Mouse (Mus musculus) thymus, adult 2 months (tissue): ENCODE results near the gene Lingo4. TPM values are rescaled to one million over a fixed set of nuclear protein-coding genes. Genes with fewer than 3 reads are reported as not detected.

ENCODE experiments used
- DNase-seq: peaks from one replicate; pipeline ENCODE4 v3.0.0; 2021
- H3K27ac ChIP-seq: fragments of 200-500 bp; 2 replicates; pipeline ENCODE4 v1.5.1; 2012; ENCODE audit warnings: low read length, control low read depth; ENCODE audit not compliant: control insufficient read depth, insufficient read depth
- H3K27me3 ChIP-seq: fragments of 200-500 bp; 2 replicates; pipeline ENCODE4 v1.6.1; 2012; ENCODE audit warnings: mild to moderate bottlenecking, low read length, moderate library complexity, mixed read lengths; ENCODE audit not compliant: control insufficient read depth, insufficient read depth
- H3K36me3 ChIP-seq: fragments of 200-500 bp; 2 replicates; pipeline ENCODE4 v1.6.1; 2012; ENCODE audit warnings: mild to moderate bottlenecking, low read length, moderate library complexity; ENCODE audit not compliant: control insufficient read depth, insufficient read depth
- H3K4me1 ChIP-seq: fragments of 200-500 bp; replicated peaks from 2 replicates; pipeline ENCODE4 v1.6.1; 2012; ENCODE audit warnings: low read length; ENCODE audit not compliant: control insufficient read depth, insufficient read depth
- H3K4me3 ChIP-seq: fragments of 200-500 bp; 2 replicates; pipeline ENCODE4 v1.5.1; 2012; ENCODE audit warnings: mild to moderate bottlenecking, low read length, control low read depth, moderate library complexity; ENCODE audit not compliant: control insufficient read depth, insufficient read depth
- CTCF ChIP-seq: fragments of 200-500 bp; IDR thresholded peaks from 2 replicates; pipeline ENCODE4 v1.5.1; 2012; ENCODE audit warnings: mild to moderate bottlenecking, control low read depth, low read length, moderate library complexity, borderline replicate concordance; ENCODE audit not compliant: control insufficient read depth, poor library complexity, insufficient read depth; ENCODE audit errors: extremely low read depth
- POLR2A ChIP-seq: fragments of 200-500 bp; IDR thresholded peaks from 2 replicates; pipeline ENCODE4 v1.6.1; 2012; ENCODE audit warnings: mild to moderate bottlenecking, low read length, control low read depth, moderate library complexity; ENCODE audit not compliant: control insufficient read depth, poor library complexity, insufficient read depth; ENCODE audit errors: extremely low read depth
- WGBS: fragments of 180-500 bp; shearing (Covaris S2); methylation state at CpG from one replicate; pipeline ENCODE4 v1.1.7; 2018; 5-methylcytosine and 5-hydroxymethylcytosine counted together
- polyA plus RNA-seq: library from polyadenylated mRNA; depleted of rRNA; stranded (reverse); fragments of >200 nt; gene quantifications from 2 replicates; pipeline ENCODE4 v1.2.3, GENCODE M21; 2012

Lingo4 gene
- polyA plus RNA-seq, 1 experiment, result 6.0 TPM

DNA sequence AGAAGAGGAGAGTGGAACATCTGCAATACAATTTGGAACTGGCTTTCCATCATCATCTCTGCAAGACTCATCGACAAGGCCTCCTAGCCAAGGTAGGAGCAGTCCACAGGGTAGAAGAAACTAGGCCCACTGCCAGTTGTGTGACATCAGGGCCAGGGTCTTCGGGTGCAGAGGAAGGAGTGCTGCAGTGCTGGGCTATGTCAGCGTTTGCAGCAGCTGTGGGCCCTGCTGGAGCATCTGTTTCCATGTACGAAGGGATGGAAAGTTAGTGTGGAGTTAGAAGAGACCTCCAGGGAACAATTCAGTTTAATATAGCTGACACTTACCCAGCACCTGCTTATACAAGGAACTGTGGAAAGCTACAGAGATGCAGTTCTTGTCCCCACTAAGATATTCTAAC is 5.3 kb upstream of the Lingo4 start:
- no peak overlapping the region for H3K4me3 ChIP-seq
- DNase-seq, result peak; percentile 0
- WGBS, result 90% methylated on average over 4 of the region's 4 CpGs
- TF ChIP-seq CTCF (no peak), POLR2A (no peak)
- peaks cover 34% of the 10 kb centered on the region for H3K4me1 ChIP-seq
- peaks cover 84% of the 10 kb centered on the region for H3K36me3 ChIP-seq
- no peak overlapping the region for H3K27ac ChIP-seq
- H3K27me3 ChIP-seq, result no peaks in the 10 kb centered on the region

GRCm38 (mm10) chr3:94396336-94396735 is 2.0 kb upstream of the Lingo4 start:
- peaks cover 52% of the 10 kb centered on the region for H3K36me3 ChIP-seq
- no peak overlapping the region for H3K4me3 ChIP-seq
- no peak overlapping the region for H3K27ac ChIP-seq
- WGBS, result 94% methylated on average over 1 of the region's 1 CpGs
- DNase-seq, result no peak
- peaks cover 27% of the 10 kb centered on the region for H3K4me1 ChIP-seq
- TF ChIP-seq POLR2A (no peak), CTCF (no peak)
- H3K27me3 ChIP-seq, result no peaks in the 10 kb centered on the region

DNA sequence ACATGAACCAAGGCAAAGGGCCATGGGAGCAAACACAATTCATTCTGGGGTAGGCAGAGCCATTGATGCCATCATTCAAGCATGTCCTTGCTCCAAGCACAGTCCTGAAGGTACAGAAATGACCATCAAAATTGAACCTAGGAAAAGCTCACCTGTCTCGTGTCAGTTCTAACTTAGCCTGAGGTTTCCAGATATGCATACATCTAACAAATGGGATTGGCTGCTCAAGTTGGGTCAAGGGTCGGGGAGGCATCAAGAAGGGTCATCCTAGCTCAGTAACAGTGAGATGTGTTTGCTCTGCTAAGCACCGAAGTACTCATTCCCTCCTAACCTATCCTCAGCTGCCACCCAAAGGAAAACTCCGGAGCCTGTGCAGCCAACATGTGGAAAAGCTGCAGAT is 1.5 kb upstream of the Lingo4 start:
- WGBS, result 93% methylated on average over 4 of the region's 4 CpGs
- Histone ChIP-seq H3K36me3 (peaks cover 47% of the 10 kb centered on the region), H3K4me3 (no peak overlapping the region), H3K27ac (no peak overlapping the region), H3K4me1 (peaks cover 24% of the 10 kb centered on the region), H3K27me3 (no peaks in the 10 kb centered on the region)
- DNase-seq, result no peak
- TF ChIP-seq CTCF (no peak), POLR2A (no peak)

DNA sequence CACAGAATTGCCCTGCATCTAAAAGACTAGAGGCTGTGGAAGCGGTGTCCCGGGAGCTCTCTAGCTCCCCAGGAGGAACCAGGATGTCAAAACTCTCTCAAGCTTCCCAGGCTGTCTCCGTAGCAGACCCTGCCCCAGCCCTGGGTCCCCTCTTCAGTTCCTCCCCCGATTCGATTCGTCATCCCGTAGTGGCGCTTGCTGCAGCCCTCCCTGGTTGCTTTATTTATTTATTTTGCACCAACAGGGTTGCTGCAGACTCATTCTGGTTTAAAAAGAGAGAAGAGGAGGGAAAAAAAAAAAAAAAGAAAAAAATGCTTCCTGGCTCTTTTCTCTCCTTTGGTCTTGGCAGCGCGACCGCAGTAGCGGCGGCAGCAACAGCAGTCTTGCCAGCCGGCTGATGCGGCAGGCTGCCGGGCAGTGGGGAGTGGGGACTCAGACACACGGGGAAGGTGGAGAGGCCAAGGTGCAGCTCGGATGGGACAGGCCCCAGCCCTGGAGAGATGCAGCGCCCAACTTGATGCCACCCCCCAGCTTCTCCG is 695 bp downstream of the Lingo4 start:
- Histone ChIP-seq H3K27me3 (no peaks in the 10 kb centered on the region), H3K36me3 (peaks cover 26% of the 10 kb centered on the region), H3K27ac (peak overlapping the region; percentile 11; the same call in 1 of the 2 replicates), H3K4me3 (peak overlapping the region; percentile 2), H3K4me1 (peaks cover 38% of the 10 kb centered on the region)
- TF ChIP-seq POLR2A, result peak; percentile 35; the same call in 1 of the 2 replicates
- 0 out of 2 replicates have a peak, but pooled peaks have one; percentile 36 for TF ChIP-seq CTCF
- DNase-seq, result peak; percentile 55
- 3% methylated on average over 20 of the region's 20 CpGs for WGBS

- Histone ChIP-seq H3K27ac (no peak overlapping the region), H3K4me1 (peaks cover 46% of the 10 kb centered on the region), H3K27me3 (no peaks in the 10 kb centered on the region), H3K4me3 (no peak overlapping the region), H3K36me3 (peaks cover 22% of the 10 kb centered on the region)
- TF ChIP-seq POLR2A (no peak), CTCF (no peak)
- DNase-seq, result peak; percentile 7
- WGBS, result 68% methylated on average over 5 of the region's 5 CpGs
These were observed 1.5 kb downstream of the Lingo4 start for GRCm38 (mm10) chr3:94399663-94400310.

GRCm38 (mm10) chr3:94402451-94402850 is 4.1 kb downstream of the Lingo4 start:
- WGBS, result 88% methylated on average over 8 of the region's 8 CpGs

More at GRCm38 (mm10) chr3:94402451-94402850, 4.1 kb downstream of the Lingo4 start:
- no peak for DNase-seq
- no peaks in the 10 kb centered on the region; the same call in 1 of the 2 replicates for H3K36me3 ChIP-seq
- no peak overlapping the region for H3K4me3 ChIP-seq
- no peaks in the 10 kb centered on the region for H3K27me3 ChIP-seq
- TF ChIP-seq CTCF, result no peak
- TF ChIP-seq POLR2A, result no peak
- H3K4me1 ChIP-seq, result peaks cover 48% of the 10 kb centered on the region
- no peak overlapping the region for H3K27ac ChIP-seq
